Mouse (Mus musculus) heart, embryonic 16.5 days (tissue): ENCODE results near the gene Zfp872. TPM values are rescaled to one million over a fixed set of nuclear protein-coding genes. Genes with fewer than 3 reads are reported as not detected.
"Not testable (repeated sequence)": the region's sequence is repeated elsewhere in the genome, so short reads cannot be mapped to it uniquely, and the experiment has no call there.

Experiments used
- ATAC-seq: fragments of 200-750 bp; cut with Nextera tagmentation; replicated peaks from 2 replicates; pipeline ENCODE4 v1.8.0; 2017; ENCODE audit warnings: moderate number of reproducible peaks; ENCODE audit not compliant: insufficient read depth, low FRiP score; ENCODE audit errors: extremely low read depth
- H3K27ac ChIP-seq: fragments of 300-500 bp; sonication (generic); 2 replicates; pipeline ENCODE4 v1.5.1; 2014; ENCODE audit warnings: mild to moderate bottlenecking, low read length, control low read depth, moderate library complexity
- H3K27me3 ChIP-seq: fragments of 300-500 bp; sonication (generic); 2 replicates; pipeline ENCODE4 v1.6.1; 2014; ENCODE audit warnings: low read length, mixed read lengths; ENCODE audit not compliant: control insufficient read depth, insufficient read depth
- H3K36me3 ChIP-seq: fragments of 300-500 bp; sonication (generic); 2 replicates; pipeline ENCODE4 v1.6.1; 2014; ENCODE audit not compliant: control insufficient read depth, insufficient read depth
- H3K4me1 ChIP-seq: fragments of 300-500 bp; sonication (generic); 2 replicates; pipeline ENCODE4 v1.6.1; 2014; ENCODE audit warnings: low read length, mixed read lengths; ENCODE audit not compliant: control insufficient read depth, insufficient read depth
- H3K4me2 ChIP-seq: fragments of 300-500 bp; sonication (generic); 2 replicates; pipeline ENCODE4 v1.6.1; 2014; ENCODE audit warnings: low read depth, mild to moderate bottlenecking, control low read depth, low read length
- H3K4me3 ChIP-seq: fragments of 300-500 bp; sonication (generic); 2 replicates; pipeline ENCODE4 v1.5.1; 2014; ENCODE audit warnings: mild to moderate bottlenecking, control low read depth, low read length
- H3K9ac ChIP-seq: fragments of 300-500 bp; sonication (generic); 2 replicates; pipeline ENCODE4 v1.6.1; 2014; ENCODE audit warnings: low read length, control low read depth
- H3K9me3 ChIP-seq: fragments of 300-500 bp; sonication (generic); replicated peaks from 2 replicates; pipeline ENCODE4 v1.6.1; 2016; ENCODE audit warnings: low read length; ENCODE audit not compliant: control insufficient read depth
- WGBS: fragments of 180-500 bp; shearing (Covaris S2); extraction: QIAGEN DNeasy Blood & Tissue Kit; methylation state at CpG from one replicate; pipeline ENCODE4 v1.1.7; 2014; 5-methylcytosine and 5-hydroxymethylcytosine counted together
- polyA plus RNA-seq: library from polyadenylated mRNA; unstranded; fragments of >200 nt; fragmentation: Nextera tagmentation; extraction: Ambion mirVana; gene quantifications from 2 replicates; pipeline ENCODE4 v1.2.1, GENCODE M21; 2015

The Zfp872 gene
- 0.22 and 0.26 TPM in 2 replicates for polyA plus RNA-seq

DNA sequence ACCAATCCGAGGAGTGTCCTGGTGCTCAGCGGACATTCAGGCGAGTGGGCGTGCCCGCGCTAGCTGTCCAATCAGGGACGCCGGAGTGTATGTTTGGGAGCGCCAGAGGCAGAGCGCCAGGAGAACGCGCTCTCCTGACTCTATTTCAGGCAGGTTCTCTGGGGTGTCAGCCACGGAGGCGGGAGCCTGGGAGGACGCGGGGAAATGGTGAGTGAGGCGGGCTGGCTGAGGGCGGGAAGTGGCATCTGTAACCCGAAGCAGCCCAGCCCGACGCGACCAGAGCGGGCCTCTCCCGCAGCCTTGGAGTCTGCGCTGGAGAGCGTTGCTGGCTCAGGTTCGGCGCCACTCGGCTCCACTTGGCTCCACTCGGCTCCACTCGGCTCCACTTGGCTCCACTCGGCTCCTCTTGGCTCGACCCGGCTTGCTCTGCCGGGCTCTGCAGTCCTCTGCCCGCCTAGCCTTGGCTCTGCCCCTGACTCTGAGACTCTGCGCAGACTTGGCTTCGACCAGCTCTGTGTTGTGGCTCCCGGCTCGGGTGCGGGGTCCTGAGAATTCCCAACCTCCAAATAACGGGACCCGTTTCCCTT is at the start of gene Zfp872:
TSS of gene Zfp872 (plus strand) at position 66 of the 587 bp plus-strand sequence.
- peak; percentile 73 for ATAC-seq
- H3K4me2 ChIP-seq = peak within 1 kb of the TSS; percentile 64
- H3K4me1 ChIP-seq = no peaks in the 10 kb centered on the region
- WGBS = 15% methylated on average over 43 of the region's 43 CpGs
- H3K9me3 ChIP-seq = peaks cover 18% of the 10 kb centered on the region
- H3K9ac ChIP-seq = peak within 1 kb of the TSS; percentile 47
- no peak within 1 kb of the TSS for H3K27ac ChIP-seq
- H3K36me3 ChIP-seq = no peaks in the 10 kb centered on the region
- H3K4me3 ChIP-seq = peak within 1 kb of the TSS; percentile 51
- H3K27me3 ChIP-seq = peaks cover 6% of the 10 kb centered on the region; the same call in 1 of the 2 replicates

DNA sequence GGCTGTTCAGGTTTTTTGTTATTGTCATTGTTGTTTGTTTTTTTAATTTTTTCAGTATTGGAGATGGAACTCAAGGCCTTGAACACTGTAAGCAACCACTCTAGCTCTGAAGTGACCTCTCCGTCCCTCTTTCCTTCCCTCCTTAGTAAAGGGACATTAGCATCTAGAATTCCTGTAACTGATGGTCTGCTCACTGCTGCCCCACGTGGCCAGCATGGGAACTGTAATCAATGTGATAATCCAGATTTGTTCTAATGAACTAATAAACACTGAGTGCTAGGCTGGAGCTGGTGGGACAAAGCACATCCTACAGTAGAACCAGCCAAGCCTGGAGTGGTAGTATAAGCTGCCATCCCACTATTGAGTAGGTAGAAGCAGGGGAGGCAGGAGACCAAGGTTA is 49.4 kb upstream of the Zfp872 start:
- no peaks in the 10 kb centered on the region for H3K36me3 ChIP-seq
- no peak overlapping the region for H3K4me3 ChIP-seq
- no peaks in the 10 kb centered on the region for H3K27me3 ChIP-seq
- ATAC-seq = no peak
- H3K4me1 ChIP-seq = no peaks in the 10 kb centered on the region
- H3K4me2 ChIP-seq = no peak overlapping the region
- no peak overlapping the region for H3K27ac ChIP-seq
- no peaks in the 10 kb centered on the region for H3K9me3 ChIP-seq
- H3K9ac ChIP-seq = no peak overlapping the region
- WGBS = 24% methylated on average over 2 of the region's 2 CpGs

DNA sequence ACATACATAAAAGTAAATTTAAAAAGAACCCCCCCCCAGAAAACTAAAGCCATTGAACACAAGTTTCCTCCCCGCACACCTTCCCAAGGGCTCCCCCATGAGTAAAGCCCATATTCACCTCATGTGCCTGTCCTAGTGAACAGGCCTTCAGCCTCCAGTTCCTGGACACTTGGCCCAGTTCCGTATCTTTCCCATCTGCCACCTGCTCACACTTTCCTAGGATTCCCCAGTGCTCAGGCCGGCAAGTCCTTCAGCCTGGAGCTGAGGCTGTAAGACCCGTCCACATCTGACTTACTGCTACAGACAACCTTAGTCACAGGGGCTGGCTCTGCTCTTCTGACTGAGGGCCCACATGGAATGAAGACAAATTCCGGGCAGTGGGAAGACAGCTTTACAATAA is 48.1 kb upstream of the Zfp872 start:
- H3K27ac ChIP-seq = no peak overlapping the region
- ATAC-seq = no peak
- no peaks in the 10 kb centered on the region for H3K27me3 ChIP-seq
- no peak overlapping the region for H3K9ac ChIP-seq
- no peaks in the 10 kb centered on the region for H3K36me3 ChIP-seq
- H3K4me2 ChIP-seq = no peak overlapping the region
- no peaks in the 10 kb centered on the region for H3K4me1 ChIP-seq
- no peaks in the 10 kb centered on the region for H3K9me3 ChIP-seq
- whole genome bisulfite sequencing = 81% methylated on average over 5 of the region's 5 CpGs
- no peak overlapping the region for H3K4me3 ChIP-seq

DNA sequence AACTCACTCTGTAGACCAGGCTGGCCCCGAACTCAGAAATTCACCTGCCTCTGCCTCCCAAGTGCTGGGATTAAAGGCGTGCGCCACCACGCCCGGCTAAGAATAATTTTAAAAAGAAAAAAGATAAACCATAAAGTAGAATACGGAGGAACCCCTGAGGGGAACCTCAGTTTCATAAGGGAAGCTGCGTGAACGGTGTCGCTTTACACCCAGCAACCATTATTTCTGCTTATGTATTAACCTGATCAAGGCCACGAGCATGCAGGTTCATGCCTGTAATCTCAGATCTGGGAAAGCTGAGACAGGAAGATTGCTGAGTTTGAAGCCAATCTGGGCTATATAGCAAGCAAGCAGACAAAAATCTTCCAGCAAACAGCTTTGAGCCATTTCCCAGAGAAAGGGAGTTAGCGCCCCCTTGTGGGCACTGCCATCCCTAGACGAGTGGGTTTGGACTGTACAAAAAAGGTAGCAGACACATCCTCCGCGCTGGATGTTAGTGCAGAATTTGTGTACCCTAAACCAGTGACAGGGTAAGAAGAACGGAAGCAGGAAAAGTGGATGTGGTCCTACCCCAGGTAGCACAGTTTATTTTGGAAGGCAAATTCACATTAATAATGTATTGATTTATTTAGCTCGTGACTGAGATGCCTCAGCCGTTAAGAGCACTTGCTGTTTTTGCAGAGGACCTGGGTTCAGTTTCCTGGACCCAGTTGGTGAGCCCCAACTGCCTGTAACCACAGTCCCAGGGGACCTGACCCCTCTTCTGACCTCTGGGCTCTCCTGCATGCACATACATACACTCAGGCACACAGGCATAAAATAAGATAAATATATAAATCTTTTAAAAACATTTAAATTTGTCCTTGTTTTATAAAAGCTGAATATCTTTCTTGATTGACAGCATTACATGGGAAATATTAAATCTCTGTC is 44.5 kb upstream of the Zfp872 start:
- Histone ChIP-seq H3K27me3 (no peaks in the 10 kb centered on the region), H3K27ac (no peak overlapping the region), H3K9ac (no peak overlapping the region), H3K4me2 (no peak overlapping the region), H3K9me3 (no peaks in the 10 kb centered on the region; the same call in 1 of the 2 replicates), H3K4me1 (no peaks in the 10 kb centered on the region), H3K4me3 (no peak overlapping the region), H3K36me3 (no peaks in the 10 kb centered on the region)
- no peak for ATAC-seq
- WGBS = 47% methylated on average over 17 of the region's 17 CpGs

DNA sequence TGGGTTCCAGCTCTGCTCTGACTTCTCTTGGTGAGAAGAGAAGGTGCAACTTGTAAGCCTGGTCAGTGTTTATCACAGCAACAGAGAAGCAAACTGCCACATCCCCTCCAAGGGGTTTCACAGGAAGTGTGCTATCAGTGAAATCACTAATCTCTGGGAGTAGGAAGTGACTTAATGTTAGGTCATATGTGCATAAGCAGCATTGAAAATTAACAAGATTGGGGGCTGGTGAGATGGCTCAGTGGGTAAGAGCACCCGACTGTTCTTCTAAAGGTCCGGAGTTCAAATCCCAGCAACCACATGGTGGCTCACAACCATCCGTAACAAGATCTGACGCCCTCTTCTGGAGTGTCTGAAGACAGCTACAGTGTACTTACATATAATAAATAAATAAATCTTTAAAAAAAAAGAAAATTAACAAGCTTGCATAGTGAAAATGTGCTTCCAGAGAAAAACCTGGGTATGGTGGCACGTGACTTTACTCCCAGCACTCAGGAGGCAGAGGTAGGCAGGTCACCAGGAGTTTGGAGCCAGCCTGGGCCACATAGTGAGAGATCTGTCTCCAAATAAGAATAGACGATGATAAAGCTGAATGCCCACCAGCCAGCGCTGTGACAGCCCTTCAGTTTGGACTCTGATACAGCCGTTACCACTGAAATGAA is 43.5 kb upstream of the Zfp872 start:
- Histone ChIP-seq H3K4me3 (no peak overlapping the region), H3K9me3 (no peaks in the 10 kb centered on the region; the same call in 1 of the 2 replicates), H3K27ac (no peak overlapping the region), H3K27me3 (no peaks in the 10 kb centered on the region), H3K9ac (no peak overlapping the region), H3K4me2 (no peak overlapping the region), H3K4me1 (no peaks in the 10 kb centered on the region), H3K36me3 (no peaks in the 10 kb centered on the region)
- 74% methylated on average over 7 of the region's 8 CpGs for WGBS
- ATAC-seq = no peak

DNA sequence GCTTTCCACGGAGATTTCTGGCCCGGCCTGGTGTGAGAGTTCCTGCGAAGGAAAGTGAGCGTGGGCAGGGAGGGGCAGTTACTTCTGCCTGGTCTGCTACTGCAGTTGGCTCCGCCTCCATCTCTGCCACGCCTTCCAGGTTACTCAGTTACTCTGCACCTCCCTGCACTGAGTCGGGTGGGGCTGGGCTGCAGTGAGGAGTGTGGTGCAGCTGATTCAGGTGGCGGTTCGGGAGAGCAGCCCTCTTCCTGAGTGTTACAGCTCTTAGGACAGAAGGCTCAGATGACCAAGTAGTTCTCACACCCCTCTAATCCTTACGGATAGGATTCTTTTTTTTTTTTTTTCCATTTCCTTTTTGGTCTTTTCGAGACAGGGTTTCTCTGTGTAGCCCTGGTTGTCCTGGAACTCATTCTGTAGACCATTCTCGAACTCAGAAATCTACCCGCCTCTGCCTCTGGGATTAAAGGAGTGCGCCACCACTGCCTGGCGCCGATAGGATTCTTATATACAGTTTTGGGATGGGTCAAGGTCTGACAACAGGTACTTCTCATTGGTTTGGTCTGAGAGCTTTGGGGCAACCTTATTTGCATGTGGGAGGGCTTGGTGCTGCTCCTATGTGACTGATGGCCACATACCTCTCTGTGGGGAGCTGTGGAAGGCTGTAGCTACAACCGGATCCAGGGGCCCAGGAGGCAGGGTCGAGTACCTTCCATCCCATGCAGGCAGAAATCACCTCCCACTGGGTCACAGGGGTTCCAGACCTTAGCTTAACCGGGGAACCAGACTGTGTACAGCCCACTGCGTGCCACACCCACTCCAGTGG is 38.3 kb upstream of the Zfp872 start:
- no peak overlapping the region for H3K4me2 ChIP-seq
- no peak for ATAC-seq
- 70% methylated on average over 20 of the region's 20 CpGs for WGBS

DNA sequence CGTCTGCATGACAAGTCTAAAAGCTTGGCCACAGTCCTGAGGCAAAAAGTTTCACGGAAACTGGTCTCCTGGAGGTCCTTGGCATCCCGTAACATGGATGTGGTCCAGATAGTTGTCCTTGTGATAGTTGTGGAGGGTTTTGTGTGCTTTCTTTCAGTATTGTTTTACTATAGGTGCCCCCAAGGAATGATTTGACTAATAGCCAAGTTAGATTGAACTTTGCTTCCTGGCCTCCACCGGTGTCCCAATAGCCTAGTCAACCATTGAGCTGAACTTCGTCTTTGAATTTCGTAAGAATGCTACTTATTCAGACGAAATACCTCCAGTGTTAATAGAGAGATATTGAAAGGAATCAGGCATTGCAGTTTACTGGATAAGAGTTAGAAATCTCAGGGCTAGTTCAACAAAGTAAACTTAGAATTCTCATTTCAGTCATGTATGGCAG is 37.6 kb upstream of the Zfp872 start:
- ATAC-seq, H3K36me3 ChIP-seq, H3K4me2 ChIP-seq, H3K27me3 ChIP-seq, H3K4me1 ChIP-seq, H3K9me3 ChIP-seq, H3K27ac ChIP-seq, H3K9ac ChIP-seq, H3K4me3 ChIP-seq: not testable (repeated sequence)
- 76% methylated on average over 7 of the region's 7 CpGs for WGBS

More for the DNA sequence above, 38.3 kb upstream of the Zfp872 start:
- H3K27me3 ChIP-seq = no peaks in the 10 kb centered on the region
- no peaks in the 10 kb centered on the region for H3K36me3 ChIP-seq
- H3K9me3 ChIP-seq = peaks cover 5% of the 10 kb centered on the region
- H3K4me3 ChIP-seq = no peak overlapping the region
- H3K4me1 ChIP-seq = no peaks in the 10 kb centered on the region
- no peak overlapping the region for H3K27ac ChIP-seq
- no peak overlapping the region for H3K9ac ChIP-seq

DNA sequence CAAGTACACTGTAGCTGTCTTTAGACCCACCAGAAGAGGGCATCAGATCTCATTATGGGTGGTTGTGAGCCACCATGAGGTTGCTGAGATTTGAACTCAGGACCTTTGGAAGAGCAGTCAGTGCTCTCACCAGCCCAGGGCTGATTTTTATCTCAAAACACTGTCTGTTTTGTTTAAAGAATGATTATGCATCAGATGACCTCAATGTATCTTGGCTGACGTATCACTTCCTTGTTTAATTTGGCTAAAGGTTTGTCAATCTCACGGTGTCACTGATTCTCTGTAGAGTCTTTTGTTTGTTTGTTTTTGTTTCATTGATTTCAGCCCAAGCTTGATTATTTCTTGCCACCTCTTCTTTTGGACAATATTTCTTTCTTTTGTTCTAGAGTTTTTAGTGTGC is 36.9 kb upstream of the Zfp872 start:
- Histone ChIP-seq H3K9ac (no peak overlapping the region), H3K4me2 (no peak overlapping the region), H3K4me1 (peaks cover 4% of the 10 kb centered on the region), H3K27ac (no peak overlapping the region), H3K4me3 (no peak overlapping the region), H3K36me3 (no peaks in the 10 kb centered on the region), H3K27me3 (no peaks in the 10 kb centered on the region), H3K9me3 (peaks cover 5% of the 10 kb centered on the region)
- ATAC-seq = no peak
- 72% methylated on average over 2 of the region's 2 CpGs for WGBS
